Mouse (Mus musculus) C2C12 (cell line): ENCODE measurements around the gene Oxnad1.

Experiments
- CTCF ChIP-seq: IDR thresholded peaks from one replicate; pipeline ENCODE4 v1.5.1; 2011; ENCODE audit not compliant: control insufficient read depth, insufficient read depth, insufficient read length
- MYOG ChIP-seq: IDR thresholded peaks from one replicate; pipeline ENCODE4 v1.6.1; 2011; ENCODE audit not compliant: control insufficient read depth, insufficient read length; ENCODE audit errors: extremely low read depth
- USF1 ChIP-seq: IDR thresholded peaks from one replicate; pipeline ENCODE4 v1.6.1; 2011; ENCODE audit warnings: low read depth, mild to moderate bottlenecking, control low read depth, moderate library complexity

DNA sequence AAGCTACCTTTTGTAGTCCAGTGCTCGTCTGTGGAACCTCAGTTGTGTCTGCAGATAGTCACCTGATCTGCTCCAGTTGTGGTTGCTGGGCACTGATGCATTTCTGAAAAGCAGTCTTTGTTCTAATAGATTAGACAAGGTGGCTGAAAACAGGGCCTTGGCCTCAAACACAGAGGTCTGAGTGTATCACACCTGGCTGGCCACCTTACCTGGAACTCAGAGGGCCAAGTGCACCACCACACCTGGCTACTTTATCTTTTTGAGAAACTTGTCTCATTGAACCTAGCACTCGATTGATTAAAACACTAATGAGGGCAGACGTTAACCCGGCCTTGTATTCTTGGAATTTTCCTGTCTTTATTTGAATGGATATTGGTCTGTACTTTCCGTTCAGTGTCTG is 10.5 kb downstream of the Oxnad1 start:
- TF ChIP-seq CTCF (no peak), MYOG (no peak), USF1 (no peak)
